Mouse (Mus musculus) stomach, postnatal 0 days (tissue): ENCODE results near the gene Itga6. TPM values are rescaled to one million over a fixed set of nuclear protein-coding genes. Genes with fewer than 3 reads are reported as not detected.

Experiments used
- ATAC-seq: fragments of 200-750 bp; cut with Nextera tagmentation; 2 replicates; pipeline ENCODE4 v1.8.0; 2017; ENCODE audit not compliant: low FRiP score, low TSS enrichment
- DNase-seq: peaks from one replicate; pipeline ENCODE4 v3.0.0-alpha.2; 2016; ENCODE audit warnings: low spot score
- H3K27ac ChIP-seq: fragments of 300-500 bp; sonication (generic); replicated peaks from 2 replicates; pipeline ENCODE4 v1.5.1; 2014; ENCODE audit warnings: mild to moderate bottlenecking, control low read depth
- H3K27me3 ChIP-seq: fragments of 300-500 bp; sonication (generic); 2 replicates; pipeline ENCODE4 v1.6.1; 2014; ENCODE audit warnings: low read length; ENCODE audit not compliant: control insufficient read depth, insufficient read depth
- H3K36me3 ChIP-seq: fragments of 300-500 bp; sonication (generic); 2 replicates; pipeline ENCODE4 v1.6.1; 2014; ENCODE audit warnings: low read length, mixed read lengths; ENCODE audit not compliant: control insufficient read depth, insufficient read depth
- H3K4me1 ChIP-seq: fragments of 300-500 bp; sonication (generic); replicated peaks from 2 replicates; pipeline ENCODE4 v1.6.1; 2014; ENCODE audit warnings: antibody characterized with exemption; ENCODE audit not compliant: control insufficient read depth, insufficient read depth
- H3K4me2 ChIP-seq: fragments of 300-500 bp; sonication (generic); replicated peaks from 2 replicates; pipeline ENCODE4 v1.6.1; 2014; ENCODE audit warnings: low read depth, mild to moderate bottlenecking, control low read depth, moderate library complexity
- H3K4me3 ChIP-seq: fragments of 300-500 bp; sonication (generic); 2 replicates; pipeline ENCODE4 v1.5.1; 2014; ENCODE audit warnings: low read depth, low read length, control low read depth
- H3K9ac ChIP-seq: fragments of 300-500 bp; sonication (generic); 2 replicates; pipeline ENCODE4 v1.6.1; 2014; ENCODE audit warnings: mild to moderate bottlenecking, low read length, control low read depth, mixed read lengths
- H3K9me3 ChIP-seq: fragments of 300-500 bp; sonication (generic); 2 replicates; pipeline ENCODE4 v1.6.1; 2016; ENCODE audit warnings: low read length; ENCODE audit not compliant: control insufficient read depth
- CTCF ChIP-seq: IDR thresholded peaks from 2 replicates; pipeline ENCODE4 v1.5.1; 2016; ENCODE audit warnings: antibody characterized with exemption, low read depth, mild to moderate bottlenecking, moderate library complexity
- EP300 ChIP-seq: optimal IDR thresholded peaks from 2 replicates; pipeline ENCODE3; 2016; ENCODE audit warnings: antibody characterized with exemption
- WGBS: fragments of 180-500 bp; shearing (Covaris S2); extraction: QIAGEN DNeasy Blood & Tissue Kit; methylation state at CpG from one replicate; pipeline ENCODE4 v1.1.7; 2014; 5-methylcytosine and 5-hydroxymethylcytosine counted together
- polyA plus RNA-seq: library from polyadenylated mRNA; unstranded; fragments of >200 nt; fragmentation: Nextera tagmentation; extraction: Ambion mirVana; gene quantifications from 2 replicates; pipeline ENCODE4 v1.2.1, GENCODE M21; 2015

Gene Itga6
- polyA plus RNA-seq: 51.5 and 51.9 TPM in 2 replicates

- Histone ChIP-seq H3K4me2 (no peak within 1 kb of the TSS), H3K4me3 (no peak within 1 kb of the TSS), H3K4me1 (0 out of 2 replicates have a peak, but pooled peaks cover 4% of the 10 kb centered on the region), H3K27ac (no peak within 1 kb of the TSS), H3K9me3 (no peaks in the 10 kb centered on the region), H3K9ac (no peak within 1 kb of the TSS), H3K36me3 (no peaks in the 10 kb centered on the region), H3K27me3 (no peaks in the 10 kb centered on the region)
- WGBS: 78% methylated on average over 6 of the region's 6 CpGs
- no peak for TF ChIP-seq EP300
- TF ChIP-seq CTCF: no peak
- ATAC-seq (no peak), DNase-seq (no peak)
Measured at GRCm38 (mm10) chr2:71745610-71746374, at the start of gene Itga6. Gene Itga6, plus strand, starts transcription at chr2:71745616.

GRCm38 (mm10) chr2:71696776-71697175 lies 48.6 kb upstream of the Itga6 start:
- DNase-seq (no peak), ATAC-seq (peak; percentile 65; the same call in 1 of the 2 replicates)
- Histone ChIP-seq H3K4me1 (no peaks in the 10 kb centered on the region), H3K4me3 (no peak overlapping the region), H3K27ac (no peak overlapping the region), H3K9ac (no peak overlapping the region), H3K9me3 (no peaks in the 10 kb centered on the region), H3K27me3 (no peaks in the 10 kb centered on the region), H3K36me3 (no peaks in the 10 kb centered on the region), H3K4me2 (no peak overlapping the region)
- 70% methylated on average over 1 of the region's 1 CpGs for WGBS
- TF ChIP-seq EP300 (no peak), CTCF (no peak)

- ATAC-seq: peak; percentile 41
- WGBS: 29% methylated on average over 8 of the region's 8 CpGs
- TF ChIP-seq EP300 (no peak), CTCF (no peak)
- Histone ChIP-seq H3K9ac (no peak overlapping the region), H3K36me3 (no peaks in the 10 kb centered on the region), H3K9me3 (no peaks in the 10 kb centered on the region), H3K4me2 (no peak overlapping the region), H3K27me3 (no peaks in the 10 kb centered on the region), H3K4me1 (no peaks in the 10 kb centered on the region), H3K4me3 (no peak overlapping the region), H3K27ac (no peak overlapping the region)
- no peak for DNase-seq
Measured at GRCm38 (mm10) chr2:71697408-71698336, 47.7 kb upstream of the Itga6 start.

GRCm38 (mm10) chr2:71698366-71698765 lies 47.0 kb upstream of the Itga6 start:
- H3K9me3 ChIP-seq: no peaks in the 10 kb centered on the region
- H3K4me1 ChIP-seq: no peaks in the 10 kb centered on the region
- H3K4me2 ChIP-seq: no peak overlapping the region
- DNase-seq: no peak
- H3K36me3 ChIP-seq: no peaks in the 10 kb centered on the region
- TF ChIP-seq EP300: no peak
- TF ChIP-seq CTCF: no peak
- H3K4me3 ChIP-seq: no peak overlapping the region
- 62% methylated on average over 6 of the region's 6 CpGs for WGBS
- no peak for ATAC-seq
- no peak overlapping the region for H3K9ac ChIP-seq
- no peak overlapping the region for H3K27ac ChIP-seq
- H3K27me3 ChIP-seq: no peaks in the 10 kb centered on the region

GRCm38 (mm10) chr2:71698942-71699341 lies 46.5 kb upstream of the Itga6 start:
- no peaks in the 10 kb centered on the region for H3K4me1 ChIP-seq
- ATAC-seq (no peak), DNase-seq (no peak)
- no peak overlapping the region for H3K27ac ChIP-seq
- no peaks in the 10 kb centered on the region for H3K9me3 ChIP-seq
- no peaks in the 10 kb centered on the region for H3K27me3 ChIP-seq
- TF ChIP-seq CTCF (no peak), EP300 (no peak)
- no peak overlapping the region for H3K9ac ChIP-seq
- H3K36me3 ChIP-seq: no peaks in the 10 kb centered on the region
- 46% methylated on average over 7 of the region's 7 CpGs for WGBS
- no peak overlapping the region for H3K4me2 ChIP-seq
- no peak overlapping the region for H3K4me3 ChIP-seq
